Mouse (Mus musculus): Measurements from ENCODE around the gene Tnfsf14. TPM values are rescaled to one million over a fixed set of nuclear protein-coding genes. Genes with fewer than 3 reads are reported as not detected.
A peak's percentile ranks its signal among the peaks of the same experiment; 100 is the strongest.

Gene Tnfsf14
- polyA plus RNA-seq, 1 experiment from 2014 or later, result not detected

- no peak for ATAC-seq (ENCODE audit: low FRiP score, low TSS enrichment)
- no peak for DNase-seq (ENCODE audit: low spot score)
- no peak overlapping the region for H3K4me3 ChIP-seq (ENCODE audit: low read depth, low read length)
- H3K4me2 ChIP-seq (replicated peaks; ENCODE audit: low read depth), result no peak overlapping the region
- WGBS, result 74% methylated on average over 3 of the region's 3 CpGs
- no peaks in the 10 kb centered on the region for H3K4me1 ChIP-seq (replicated peaks; ENCODE audit: control insufficient read depth, insufficient read depth)
- H3K27me3 ChIP-seq (ENCODE audit: control insufficient read depth, insufficient read depth, low read length), result no peaks in the 10 kb centered on the region
- H3K27ac ChIP-seq (replicated peaks), result no peak overlapping the region
- no peaks in the 10 kb centered on the region for H3K9me3 ChIP-seq (ENCODE audit: control insufficient read depth, low read length)
- no peak overlapping the region for H3K9ac ChIP-seq (ENCODE audit: low read length)
- no peaks in the 10 kb centered on the region for H3K36me3 ChIP-seq (ENCODE audit: control insufficient read depth, insufficient read depth, low read length)
- TF ChIP-seq CTCF (IDR thresholded peaks at IDR 0.05; ENCODE audit: low read depth) (no peak), EP300 (optimal IDR thresholded peaks at IDR 0.05) (no peak)
These were observed 794 bp upstream of the Tnfsf14 start for GRCm38 (mm10) chr17:57194771-57195170.

DNA sequence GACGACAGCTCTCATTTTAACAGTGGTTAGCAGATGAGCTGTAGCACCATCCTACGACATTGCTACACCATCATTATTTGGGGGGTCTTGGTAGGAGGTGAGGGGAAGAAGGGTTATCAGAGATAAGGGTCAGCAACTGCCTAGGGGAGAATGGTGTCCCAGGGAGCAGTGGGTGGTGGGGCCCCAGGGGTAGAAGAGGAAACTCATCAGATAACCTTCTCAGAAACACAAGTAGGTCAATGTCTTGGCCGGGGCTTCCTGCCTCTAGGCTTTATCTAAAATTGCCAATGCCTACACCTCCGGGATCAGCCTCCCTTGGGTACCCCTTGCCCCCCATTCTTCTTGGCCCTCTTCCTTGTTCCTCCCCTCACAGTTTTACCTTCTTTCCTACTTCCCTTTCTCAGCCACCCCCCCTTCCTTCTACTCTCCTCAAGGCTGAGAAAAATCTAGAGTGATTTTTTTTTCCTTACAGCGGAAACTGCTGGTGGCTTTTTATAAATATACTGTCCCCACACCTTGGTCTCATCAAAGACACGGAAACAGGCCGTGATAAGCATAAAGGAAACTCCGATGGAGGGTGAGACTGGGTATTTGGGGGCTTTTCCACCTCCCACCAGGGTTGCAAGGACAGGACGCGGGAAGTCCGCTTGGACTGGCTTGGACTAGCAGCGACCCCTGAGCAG, 5.3 kb downstream of the Tnfsf14 start:
- no peaks in the 10 kb centered on the region for H3K9me3 ChIP-seq (ENCODE audit: control insufficient read depth, low read length)
- H3K36me3 ChIP-seq (ENCODE audit: control insufficient read depth, insufficient read depth, low read length), result no peaks in the 10 kb centered on the region
- no peak for TF ChIP-seq CTCF (IDR thresholded peaks at IDR 0.05; ENCODE audit: low read depth)
- no peak for TF ChIP-seq EP300 (optimal IDR thresholded peaks at IDR 0.05)
- no peak overlapping the region for H3K27ac ChIP-seq (replicated peaks)
- no peak overlapping the region for H3K4me3 ChIP-seq (ENCODE audit: low read depth, low read length)
- no peak for ATAC-seq (ENCODE audit: low FRiP score, low TSS enrichment)
- H3K4me2 ChIP-seq (replicated peaks; ENCODE audit: low read depth), result no peak overlapping the region
- no peaks in the 10 kb centered on the region for H3K4me1 ChIP-seq (replicated peaks; ENCODE audit: control insufficient read depth, insufficient read depth)
- WGBS, result 72% methylated on average over 12 of the region's 12 CpGs
- no peak for DNase-seq (ENCODE audit: low spot score)
- H3K27me3 ChIP-seq (ENCODE audit: control insufficient read depth, insufficient read depth, low read length), result no peaks in the 10 kb centered on the region
- H3K9ac ChIP-seq (ENCODE audit: low read length), result no peak overlapping the region

DNA sequence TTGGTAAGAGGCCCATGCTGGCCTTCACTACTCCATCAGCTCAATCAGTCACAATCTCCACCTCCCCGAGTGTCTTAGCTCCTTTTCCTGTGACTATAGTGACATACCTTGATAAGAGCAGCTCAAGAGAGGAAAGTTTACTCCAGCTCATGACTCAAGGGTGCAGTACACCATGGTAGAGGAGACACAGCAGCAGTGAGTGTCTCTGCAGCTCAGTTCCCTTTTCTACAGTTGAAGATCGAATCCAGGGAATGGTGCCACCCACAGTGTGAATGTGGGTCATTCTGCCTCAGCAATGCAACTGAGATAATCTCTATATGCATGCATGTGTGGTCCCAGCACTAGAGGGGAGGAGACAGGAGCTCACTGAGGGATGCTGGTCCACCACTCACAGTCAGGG, 8.3 kb downstream of the Tnfsf14 start:
- H3K4me1 ChIP-seq (replicated peaks; ENCODE audit: control insufficient read depth, insufficient read depth), result no peaks in the 10 kb centered on the region
- DNase-seq (ENCODE audit: low spot score) (no peak), ATAC-seq (ENCODE audit: low FRiP score, low TSS enrichment) (no peak)
- H3K27me3 ChIP-seq (ENCODE audit: control insufficient read depth, insufficient read depth, low read length), result no peaks in the 10 kb centered on the region
- no peak overlapping the region for H3K9ac ChIP-seq (ENCODE audit: low read length)
- H3K36me3 ChIP-seq (ENCODE audit: control insufficient read depth, insufficient read depth, low read length), result no peaks in the 10 kb centered on the region
- no peak overlapping the region for H3K4me3 ChIP-seq (ENCODE audit: low read depth, low read length)
- 53% methylated on average over 2 of the region's 2 CpGs for WGBS
- H3K4me2 ChIP-seq (replicated peaks; ENCODE audit: low read depth), result no peak overlapping the region
- no peak overlapping the region for H3K27ac ChIP-seq (replicated peaks)
- H3K9me3 ChIP-seq (ENCODE audit: control insufficient read depth, low read length), result no peaks in the 10 kb centered on the region
- TF ChIP-seq EP300 (optimal IDR thresholded peaks at IDR 0.05), result no peak
- no peak for TF ChIP-seq CTCF (IDR thresholded peaks at IDR 0.05; ENCODE audit: low read depth)

- WGBS, result 60% methylated on average over 3 of the region's 3 CpGs
These were observed 11.1 kb downstream of the Tnfsf14 start for GRCm38 (mm10) chr17:57182871-57183270.

DNA sequence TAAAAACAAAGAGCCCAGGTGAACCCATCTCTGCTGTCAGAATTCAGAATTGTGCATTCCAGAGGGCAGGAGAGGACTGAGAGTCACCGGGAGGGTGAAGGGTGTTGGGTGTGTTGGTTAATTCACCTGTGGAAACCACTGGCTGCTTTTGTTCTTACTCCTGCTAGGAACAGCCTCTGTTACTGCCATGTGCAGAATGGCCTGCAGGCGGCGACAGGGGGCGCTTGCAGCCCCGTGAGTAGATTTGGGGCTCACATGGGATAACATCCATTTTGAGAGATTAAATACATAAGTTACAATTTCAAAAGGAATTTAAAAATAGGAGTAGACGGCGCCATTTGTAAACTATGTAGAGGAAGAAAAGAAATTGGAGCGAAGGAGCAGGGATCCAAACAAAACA, 13.6 kb downstream of the Tnfsf14 start:
- Histone ChIP-seq H3K27ac (replicated peaks) (no peak overlapping the region), H3K27me3 (ENCODE audit: control insufficient read depth, insufficient read depth, low read length) (no peaks in the 10 kb centered on the region), H3K4me3 (ENCODE audit: low read depth, low read length) (no peak overlapping the region), H3K4me2 (replicated peaks; ENCODE audit: low read depth) (no peak overlapping the region), H3K36me3 (ENCODE audit: control insufficient read depth, insufficient read depth, low read length) (no peaks in the 10 kb centered on the region), H3K9me3 (ENCODE audit: control insufficient read depth, low read length) (no peaks in the 10 kb centered on the region), H3K4me1 (replicated peaks; ENCODE audit: control insufficient read depth, insufficient read depth) (no peaks in the 10 kb centered on the region), H3K9ac (ENCODE audit: low read length) (no peak overlapping the region)
- ATAC-seq (ENCODE audit: low FRiP score, low TSS enrichment) (no peak), DNase-seq (ENCODE audit: low spot score) (no peak)
- WGBS, result 29% methylated on average over 8 of the region's 8 CpGs
- peak; percentile 59 for TF ChIP-seq CTCF (IDR thresholded peaks at IDR 0.05; ENCODE audit: low read depth)
- no peak for TF ChIP-seq EP300 (optimal IDR thresholded peaks at IDR 0.05)

More at GRCm38 (mm10) chr17:57182871-57183270, 11.1 kb downstream of the Tnfsf14 start:
- TF ChIP-seq CTCF (IDR thresholded peaks at IDR 0.05; ENCODE audit: low read depth) (no peak), EP300 (optimal IDR thresholded peaks at IDR 0.05) (no peak)
- H3K4me2 ChIP-seq (replicated peaks; ENCODE audit: low read depth), result no peak overlapping the region
- H3K27ac ChIP-seq (replicated peaks), result no peak overlapping the region
- H3K9ac ChIP-seq (ENCODE audit: low read length), result no peak overlapping the region
- no peaks in the 10 kb centered on the region for H3K36me3 ChIP-seq (ENCODE audit: control insufficient read depth, insufficient read depth, low read length)
- DNase-seq (ENCODE audit: low spot score), result no peak
- H3K4me3 ChIP-seq (ENCODE audit: low read depth, low read length), result no peak overlapping the region
- no peaks in the 10 kb centered on the region for H3K27me3 ChIP-seq (ENCODE audit: control insufficient read depth, insufficient read depth, low read length)
- H3K9me3 ChIP-seq (ENCODE audit: control insufficient read depth, low read length), result no peaks in the 10 kb centered on the region
- ATAC-seq (ENCODE audit: low FRiP score, low TSS enrichment), result no peak
- no peaks in the 10 kb centered on the region for H3K4me1 ChIP-seq (replicated peaks; ENCODE audit: control insufficient read depth, insufficient read depth)

- DNase-seq (ENCODE audit: low spot score), result no peak
These were observed 20.6 kb downstream of the Tnfsf14 start for GRCm38 (mm10) chr17:57173351-57173750.

More at GRCm38 (mm10) chr17:57173351-57173750, 20.6 kb downstream of the Tnfsf14 start:
- H3K27me3 ChIP-seq (ENCODE audit: control insufficient read depth, insufficient read depth, low read length), result no peaks in the 10 kb centered on the region
- ATAC-seq (ENCODE audit: low FRiP score, low TSS enrichment), result no peak
- WGBS, result 31% methylated on average over 4 of the region's 4 CpGs
- H3K4me2 ChIP-seq (replicated peaks; ENCODE audit: low read depth), result no peak overlapping the region
- H3K27ac ChIP-seq (replicated peaks), result no peak overlapping the region
- no peak overlapping the region for H3K4me3 ChIP-seq (ENCODE audit: low read depth, low read length)
- no peak overlapping the region for H3K9ac ChIP-seq (ENCODE audit: low read length)
- no peak for TF ChIP-seq CTCF (IDR thresholded peaks at IDR 0.05; ENCODE audit: low read depth)
- no peak for TF ChIP-seq EP300 (optimal IDR thresholded peaks at IDR 0.05)
- no peaks in the 10 kb centered on the region for H3K36me3 ChIP-seq (ENCODE audit: control insufficient read depth, insufficient read depth, low read length)
- no peaks in the 10 kb centered on the region for H3K4me1 ChIP-seq (replicated peaks; ENCODE audit: control insufficient read depth, insufficient read depth)
- no peaks in the 10 kb centered on the region for H3K9me3 ChIP-seq (ENCODE audit: control insufficient read depth, low read length)
